Mouse (Mus musculus) heart, postnatal 14 days (tissue): ENCODE results near the gene Nudcd2. TPM values are rescaled to one million over a fixed set of nuclear protein-coding genes. Genes with fewer than 3 reads are reported as not detected.

Experiments
- DNase-seq, 2 experiments: peaks; one replicate each; pipeline ENCODE4 v3.0.0; 2021 to 2022
- intact Hi-C: fragments of 180-260 bp; cut with DNase I; formaldehyde crosslinking; loops from one replicate; pipeline ENCODE4 v1.15.1; 2025
- total RNA-seq, 2 experiments: library from RNA; stranded (reverse); gene quantifications; 2 replicates each; pipeline ENCODE4 v1.2.3; 2021

Gene Nudcd2
- total RNA-seq, 2 experiments from 2014 or later: 14.0 to 17.1 TPM

DNA sequence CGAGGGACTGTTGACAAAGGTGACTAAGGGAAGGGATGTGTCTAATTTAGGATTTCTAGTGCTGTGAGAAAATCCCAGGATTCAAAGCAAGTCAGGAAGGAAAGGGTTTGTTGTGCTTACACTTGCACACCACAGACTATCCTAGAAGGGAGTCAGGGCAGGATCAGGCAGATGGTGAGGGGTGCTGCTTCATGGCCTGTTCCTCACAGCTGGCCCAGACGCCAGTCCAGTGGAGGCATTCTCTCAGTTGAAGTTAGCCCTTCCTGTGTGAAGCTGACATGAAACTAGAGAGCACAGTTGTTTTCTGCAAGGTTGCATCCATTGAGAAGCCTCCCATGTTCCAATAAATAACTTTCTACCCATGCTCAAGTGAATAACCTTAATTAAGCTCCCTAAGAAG lies 14.2 kb downstream of the Nudcd2 start:
- intact Hi-C loops: no loop called here
- no peak for DNase-seq

DNA sequence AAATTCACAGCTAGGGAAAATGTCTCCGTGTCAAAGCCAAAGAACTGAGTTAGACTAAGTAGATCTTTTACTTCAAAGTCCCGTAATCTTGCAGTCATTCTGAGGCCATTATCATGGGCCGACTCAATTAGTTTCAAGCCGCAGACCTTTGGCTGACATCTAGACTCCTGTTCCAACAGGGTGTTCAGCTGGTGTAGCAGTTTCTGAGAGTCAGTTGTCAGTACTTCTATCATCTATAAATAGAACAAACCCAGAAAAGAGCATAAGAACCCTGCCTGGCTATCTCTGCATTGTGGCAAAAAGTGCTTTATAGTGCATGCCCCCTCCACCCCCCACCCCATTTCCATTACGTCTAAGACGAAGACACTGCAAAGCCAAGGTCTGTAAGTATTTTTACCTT lies 20.4 kb downstream of the Nudcd2 start:
- intact Hi-C loops: loop anchor here (2.0 kb wide), 2 partner anchors 19 to 61 kb away; no protein-coding TSS in a partner anchor
- peak in 1 of 2 experiments; percentile 21 for DNase-seq

DNA sequence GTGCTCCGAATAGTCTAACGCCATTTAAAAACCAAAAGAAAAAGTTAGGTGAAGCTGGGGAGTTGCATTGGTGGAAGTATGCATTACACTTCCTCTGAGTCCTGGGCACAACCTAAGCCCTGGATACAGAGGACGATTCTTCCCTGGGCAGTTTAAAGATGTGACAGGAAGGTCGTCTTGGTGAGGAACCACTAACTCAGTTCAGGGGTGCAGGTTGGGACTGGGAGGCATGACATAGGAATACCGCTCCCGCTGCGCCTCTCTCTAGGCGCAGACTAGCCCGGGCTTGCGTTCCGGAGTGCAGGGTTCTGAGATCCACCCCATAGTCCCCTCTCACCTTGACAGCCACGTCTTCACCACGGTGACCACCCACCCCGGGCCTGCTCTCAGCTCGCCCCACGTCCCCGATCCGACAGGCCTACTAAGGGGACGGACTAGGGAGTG lies 21.2 kb downstream of the Nudcd2 start:
- intact Hi-C loops: loop anchor here (2.0 kb wide), 1 partner anchor 62 kb away; no protein-coding TSS in a partner anchor

DNA sequence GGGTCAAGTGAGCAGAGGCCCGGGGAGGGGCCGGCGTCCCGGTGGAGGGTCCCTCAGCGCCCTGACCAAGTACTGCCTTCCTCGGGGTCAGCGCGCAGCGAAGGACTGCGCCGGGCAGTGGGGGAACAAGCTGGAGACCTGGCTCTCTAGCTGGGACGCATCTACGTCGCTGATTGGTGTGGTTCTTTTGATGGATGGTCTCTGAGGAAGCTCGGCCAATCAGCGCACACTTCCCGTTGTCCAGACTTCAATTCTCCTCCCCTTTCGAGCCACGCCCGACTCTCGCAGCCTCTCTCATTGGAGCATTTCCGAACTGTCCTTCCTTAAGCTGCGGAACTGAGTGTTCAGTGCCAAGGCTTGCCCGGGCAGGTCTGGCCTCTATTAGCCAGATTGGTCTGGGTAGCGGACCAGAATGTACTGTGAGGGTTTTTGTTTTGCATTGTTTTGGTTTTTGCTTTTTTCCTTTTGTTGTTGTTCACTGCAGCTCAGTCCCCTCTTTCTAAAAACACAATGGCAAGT lies 21.7 kb downstream of the Nudcd2 start, which contains the start of gene Ccng1:
Gene Ccng1 (minus strand): TSS at position 203 of the 519 bp plus-strand sequence.
- peak; percentile 90 to 91 for DNase-seq
- intact Hi-C loops: loop anchor here (2.0 kb wide), 1 partner anchor 62 kb away; no protein-coding TSS in a partner anchor

More for the DNA sequence above, 21.2 kb downstream of the Nudcd2 start:
- no peak for DNase-seq

DNA sequence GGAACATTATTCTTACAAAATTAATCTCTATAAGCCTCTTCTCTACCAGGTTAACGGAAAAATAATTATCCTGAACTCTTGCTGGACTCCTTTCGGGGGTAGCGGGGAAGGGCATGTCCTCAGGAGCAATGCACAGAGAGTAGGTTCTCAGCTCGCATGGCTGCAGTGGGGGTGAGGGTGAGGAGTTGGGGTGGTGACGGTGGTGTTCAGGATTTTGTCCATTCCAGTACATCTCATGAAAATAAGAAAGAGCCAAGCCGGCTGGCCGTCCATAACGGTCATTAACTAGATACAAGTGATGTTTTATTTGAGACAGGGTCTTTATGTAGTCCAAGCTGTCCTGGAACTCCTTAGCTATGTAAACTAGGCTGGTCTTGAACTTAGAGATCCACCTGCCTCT lies 22.5 kb downstream of the Nudcd2 start:
- intact Hi-C loops: loop anchor here (2.0 kb wide), 1 partner anchor 63 kb away; no protein-coding TSS in a partner anchor

DNA sequence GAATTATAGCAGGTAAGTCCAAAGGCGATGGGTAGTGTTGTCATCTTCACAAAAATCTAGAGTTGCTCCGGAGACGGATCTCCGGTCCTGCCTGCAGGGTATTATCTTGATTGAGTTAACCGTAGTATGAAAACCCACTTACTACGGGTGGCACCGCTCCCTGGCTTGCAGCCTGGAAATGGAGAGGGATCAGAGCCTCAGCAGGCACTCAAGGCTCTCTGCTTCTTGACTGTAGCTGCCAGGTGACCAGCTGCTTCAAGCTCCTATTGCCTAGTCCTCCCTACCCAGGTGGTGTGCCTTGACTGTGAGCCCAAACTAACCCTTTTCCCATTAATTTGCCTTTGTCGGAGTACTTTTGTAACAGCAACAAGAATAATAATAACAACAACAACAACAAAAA lies 26.4 kb downstream of the Nudcd2 start:
- intact Hi-C loops: no loop called here
- no peak for DNase-seq

More for the DNA sequence above, 22.5 kb downstream of the Nudcd2 start:
- no peak for DNase-seq

DNA sequence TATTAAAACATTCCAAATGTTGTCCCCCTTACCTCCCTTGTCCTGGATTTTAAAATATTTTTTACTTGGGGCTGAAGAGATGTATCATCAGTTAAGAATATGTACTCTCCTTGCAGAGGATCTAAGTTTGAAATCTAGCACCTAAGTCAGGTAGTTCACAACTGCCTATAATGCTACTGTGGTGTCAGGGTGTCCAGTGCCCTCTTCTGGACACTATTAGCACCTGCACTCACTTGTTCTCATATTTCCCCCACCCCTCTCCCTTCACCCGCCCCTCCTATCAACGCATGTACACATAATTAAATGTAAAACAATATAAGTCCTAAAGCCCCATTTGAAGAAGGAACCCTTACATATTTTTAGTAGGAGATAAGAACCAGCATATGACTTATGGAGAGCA lies 29.9 kb downstream of the Nudcd2 start:
- intact Hi-C loops: no loop called here
- peak in 1 of 2 experiments; percentile 11 for DNase-seq

DNA sequence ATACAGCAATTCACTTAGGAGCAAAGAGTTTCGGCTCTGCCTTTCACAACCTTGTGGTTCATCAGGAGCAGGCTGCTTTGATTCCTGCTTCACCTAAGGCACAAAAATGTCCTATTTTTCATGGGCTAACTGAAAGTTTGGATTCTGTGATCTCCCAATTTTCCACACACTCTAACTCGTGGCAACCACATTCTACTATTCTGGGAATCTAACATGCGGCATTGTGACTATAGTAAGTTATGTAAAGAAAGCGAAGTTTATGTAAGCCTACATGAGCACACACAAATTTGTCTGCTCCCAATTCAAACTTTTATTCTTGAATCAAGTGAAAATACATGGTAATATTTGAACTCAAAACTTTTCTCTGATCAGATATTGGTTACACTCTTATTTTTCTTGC lies 31.2 kb downstream of the Nudcd2 start:
- intact Hi-C loops: no loop called here
- DNase-seq: no peak

DNA sequence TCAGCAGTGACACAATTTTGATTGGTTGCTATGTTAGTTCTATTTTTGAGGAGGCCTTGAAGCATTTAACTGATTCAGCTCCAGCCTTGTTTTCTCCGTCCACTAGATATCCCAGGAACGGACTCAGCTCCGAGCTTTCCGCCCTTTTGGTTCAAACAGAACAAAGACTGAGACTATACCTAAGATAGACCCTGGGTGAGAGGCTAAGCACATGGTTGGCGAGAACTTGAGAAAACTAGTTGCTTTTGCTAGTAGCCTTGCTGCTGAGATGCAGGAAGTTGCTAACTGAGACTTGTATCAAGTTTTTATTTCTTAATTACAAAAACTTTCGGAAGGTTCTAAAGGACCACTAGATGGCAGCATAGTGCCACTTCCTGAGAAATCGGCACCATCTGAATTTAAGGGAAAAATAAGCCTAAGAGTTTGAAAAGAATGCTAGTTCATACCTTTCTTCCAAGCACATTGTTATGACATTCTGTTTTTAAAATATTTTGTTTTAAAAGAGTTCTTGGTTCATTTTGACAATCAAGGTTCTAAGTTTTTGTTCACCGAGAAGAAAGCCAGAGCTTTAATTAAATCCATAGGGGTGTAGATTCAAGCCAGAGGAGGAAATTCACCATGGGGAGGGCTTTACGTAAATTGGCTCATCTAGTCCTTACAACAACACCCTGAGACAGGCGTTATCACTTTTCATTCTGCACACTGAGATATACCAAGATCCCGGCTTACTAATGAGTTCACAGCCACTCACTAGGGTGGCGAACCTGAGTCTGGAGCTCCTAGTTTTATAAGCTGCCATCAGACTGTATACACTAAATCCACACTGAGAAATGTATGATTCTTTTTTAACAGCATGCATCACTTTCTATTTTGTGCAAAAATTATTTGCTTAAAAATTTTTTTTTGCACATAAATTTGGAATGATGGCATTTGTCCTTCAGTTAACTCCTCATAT lies 42.1 kb downstream of the Nudcd2 start:
- intact Hi-C loops: loop anchor here (10.0 kb wide), 2 partner anchors 79 to 1289 kb away; no protein-coding TSS in a partner anchor
- peak in 1 of 2 experiments; percentile 12 for DNase-seq

DNA sequence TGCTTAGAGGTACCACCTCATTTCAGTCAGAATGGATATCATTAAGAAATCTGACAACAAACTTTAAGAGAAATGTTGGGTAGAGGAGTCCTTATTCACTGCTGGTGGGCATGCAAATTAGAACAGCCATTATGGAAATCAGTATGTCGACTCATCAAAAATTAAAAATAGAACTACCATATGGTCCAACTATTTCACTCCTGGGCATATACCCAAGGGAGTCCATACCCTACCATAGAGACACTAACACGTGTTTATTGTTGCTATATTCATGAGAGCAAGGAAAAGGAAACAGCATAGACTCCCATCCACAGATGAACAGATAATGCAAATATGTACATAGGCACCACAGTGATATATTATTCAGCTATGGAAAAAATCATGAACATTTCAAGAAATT lies 48.4 kb downstream of the Nudcd2 start:
- intact Hi-C loops: no loop called here
- no peak for DNase-seq

DNA sequence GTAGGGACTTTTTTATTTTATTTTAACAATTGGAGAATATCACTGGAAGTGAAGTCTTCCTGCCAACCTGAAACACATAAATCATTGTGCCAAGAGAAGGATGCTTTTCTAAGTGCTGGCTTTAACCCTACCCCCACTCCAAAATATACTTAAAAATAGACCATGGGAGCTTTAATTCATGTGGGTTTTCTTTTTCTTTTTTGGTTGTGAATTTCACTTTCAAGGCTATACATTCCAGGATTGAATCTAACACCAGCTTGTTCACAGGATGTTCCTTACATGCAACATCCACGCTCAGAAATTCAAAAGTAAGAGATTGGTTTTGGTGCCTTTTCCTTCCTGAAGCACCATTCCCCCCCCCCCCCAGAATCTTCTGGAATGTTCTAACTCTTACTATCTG lies 49.9 kb downstream of the Nudcd2 start:
- no peak for DNase-seq
- intact Hi-C loops: no loop called here

DNA sequence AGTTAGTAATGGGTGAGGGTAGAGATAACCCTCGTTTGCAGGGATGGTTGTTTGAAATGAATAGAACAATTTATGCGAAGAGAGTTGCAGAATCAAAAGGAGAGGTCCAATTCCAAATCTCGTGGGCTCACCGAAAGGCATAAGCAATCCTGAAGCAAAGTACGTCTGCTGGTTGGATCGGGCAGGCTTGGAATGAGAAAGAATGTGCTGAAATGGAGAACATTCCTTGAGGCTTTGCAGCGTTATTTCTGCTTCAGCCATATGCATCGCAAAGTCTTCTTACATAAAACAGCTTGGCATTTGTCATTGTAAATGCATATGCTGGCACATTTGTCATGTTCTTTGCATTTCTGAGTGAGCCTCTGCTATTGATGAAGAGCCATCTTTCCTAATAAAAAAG lies 50.9 kb downstream of the Nudcd2 start:
- intact Hi-C loops: no loop called here
- no peak for DNase-seq

DNA sequence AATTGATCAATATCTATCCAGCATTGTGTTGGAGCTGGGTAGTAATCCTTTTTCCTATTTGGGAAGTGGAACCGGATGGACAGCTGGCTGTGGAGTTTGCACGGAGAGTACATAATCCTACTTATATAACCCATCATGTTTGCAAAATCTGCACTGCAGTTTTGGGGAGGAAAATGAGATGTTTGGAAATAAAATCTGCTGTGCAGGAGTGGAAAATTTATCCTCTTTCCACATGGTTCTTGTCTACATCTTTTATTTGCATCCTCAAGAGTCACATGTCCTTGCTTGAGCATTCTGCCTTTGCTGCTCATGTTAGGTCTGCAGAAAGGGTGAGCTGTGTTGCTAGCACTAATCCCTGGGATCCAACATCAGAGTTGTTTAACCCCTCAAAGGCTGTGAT lies 53.4 kb downstream of the Nudcd2 start:
- intact Hi-C loops: no loop called here
- no peak for DNase-seq

Other genes with a start within 250 kb of the Nudcd2 start
- 100 to 1,000 TPM in 1 of 2 experiments, 10 to 100 TPM in 1; 94.3 to 102 TPM for gene Mat2b, start 38.5 kb upstream of the Nudcd2 start, total RNA-seq
- 1 to 10 TPM; 2.0 to 4.4 TPM for gene Hmmr, start 245 bp upstream of the Nudcd2 start, total RNA-seq
- 100 to 1,000 TPM; 289 to 318 TPM for gene Ccng1, start 21.6 kb downstream of the Nudcd2 start, total RNA-seq